Mouse (Mus musculus) E14TG2a.4 (cell line): ENCODE results near the gene Tst.

Experiments
- CTCF ChIP-seq: conservative IDR thresholded peaks from 2 replicates; pipeline ENCODE4 v1.5.1; 2014; ENCODE audit warnings: low read length
- NANOG ChIP-seq: IDR thresholded peaks from 2 replicates; pipeline ENCODE4 v1.6.1; 2014; ENCODE audit warnings: borderline replicate concordance, low read length, mixed read lengths

DNA sequence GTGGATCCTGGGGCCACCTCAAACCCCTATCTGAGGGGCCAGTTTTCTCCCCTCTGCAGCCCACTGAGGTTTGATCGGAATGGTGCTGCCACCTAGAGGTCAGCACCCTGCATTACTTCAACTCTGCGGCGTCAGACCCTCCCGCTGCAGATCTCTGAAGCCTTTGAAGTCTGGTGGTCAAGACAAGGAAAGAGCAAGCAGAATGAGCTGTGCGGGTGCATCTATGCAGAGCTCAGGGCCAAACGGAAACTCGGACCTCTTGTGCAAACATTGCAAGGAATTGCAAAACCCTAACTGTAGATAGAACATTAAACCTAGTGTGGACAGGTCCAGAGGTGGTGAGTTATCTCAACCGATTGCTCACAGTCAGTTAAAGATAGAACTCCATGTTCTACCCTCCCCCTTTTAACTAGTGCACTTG is 36.8 kb downstream of the Tst start:
- TF ChIP-seq CTCF (peak; percentile 79), NANOG (no peak)
